Mouse (Mus musculus) myocyte (in vitro differentiated cells): ENCODE measurements at regions not wholly inside any gene's neighbourhood (a gene's known extent, or its start where the extent isn't known, plus 50 kb on each side); places are given as distances from the start of the nearest gene placed in this dataset.

ENCODE experiments used
- H3K27me3 ChIP-seq: one replicate; pipeline ENCODE4 v1.6.1; 2011; ENCODE audit not compliant: control insufficient read depth, insufficient read depth, insufficient read length
- H3K36me3 ChIP-seq: one replicate; pipeline ENCODE4 v1.6.1; 2011; ENCODE audit not compliant: control insufficient read depth, insufficient read depth
- H3K4me2 ChIP-seq: one replicate; pipeline ENCODE4 v1.6.1; 2011; ENCODE audit warnings: low read depth, control low read depth
- H3K4me3 ChIP-seq: one replicate; pipeline ENCODE4 v1.5.1; 2011; ENCODE audit warnings: mild to moderate bottlenecking, control low read depth, moderate library complexity
- H3K79me2 ChIP-seq: one replicate; pipeline ENCODE4 v1.6.1; 2011; ENCODE audit not compliant: control insufficient read depth, insufficient read depth
- H3ac ChIP-seq: one replicate; pipeline ENCODE4 v1.6.1; 2011; ENCODE audit not compliant: control insufficient read depth, insufficient read length
- CEBPB ChIP-seq: IDR thresholded peaks from 2 replicates; pipeline ENCODE4 v1.6.1; 2011; ENCODE audit warnings: mild to moderate bottlenecking, moderate library complexity; ENCODE audit not compliant: poor library complexity, insufficient read depth, severe bottlenecking
- E2F4 ChIP-seq: IDR thresholded peaks from one replicate; pipeline ENCODE4 v1.6.1; 2011; ENCODE audit warnings: mild to moderate bottlenecking, control low read depth, moderate library complexity; ENCODE audit not compliant: insufficient read depth
- MAX ChIP-seq: IDR thresholded peaks from one replicate; pipeline ENCODE4 v1.6.1; 2011; ENCODE audit warnings: low read depth, mild to moderate bottlenecking, control low read depth
- MYOD1 ChIP-seq, 3 experiments: IDR thresholded peaks; one replicate each; pipeline ENCODE4 v1.6.1; 2011; ENCODE audit warnings: control low read depth in 2 of 3, low read depth in 2 of 3, mild to moderate bottlenecking in 2 of 3, moderate library complexity in 1 of 3; ENCODE audit not compliant: insufficient read length in 2 of 3, control insufficient read depth in 1 of 3
- MYOG ChIP-seq, 3 experiments: IDR thresholded peaks; one replicate each; pipeline ENCODE4 v1.6.1; 2011; ENCODE audit warnings: control low read depth in 2 of 3, low read depth in 2 of 3, mild to moderate bottlenecking in 2 of 3; ENCODE audit not compliant: insufficient read length in 2 of 3, control insufficient read depth in 1 of 3, insufficient read depth in 1 of 3
- POLR2A ChIP-seq: IDR thresholded peaks from one replicate; pipeline ENCODE4 v1.6.1; 2011; ENCODE audit warnings: low read depth, mild to moderate bottlenecking, control low read depth, moderate library complexity; ENCODE audit not compliant: insufficient read length
- POLR2AphosphoS2 ChIP-seq: IDR thresholded peaks from one replicate; pipeline ENCODE4 v1.6.1; 2011; ENCODE audit warnings: low read depth, control low read depth; ENCODE audit not compliant: insufficient read length
- REST ChIP-seq: IDR thresholded peaks from one replicate; pipeline ENCODE4 v1.6.1; 2011; ENCODE audit warnings: mild to moderate bottlenecking, control low read depth, moderate library complexity; ENCODE audit not compliant: insufficient read depth, insufficient read length
- SRF ChIP-seq: IDR thresholded peaks from one replicate; pipeline ENCODE4 v1.6.1; 2011; ENCODE audit warnings: low read depth; ENCODE audit not compliant: control insufficient read depth, insufficient read length
- TCF12 ChIP-seq: IDR thresholded peaks from one replicate; pipeline ENCODE4 v1.6.1; 2011; ENCODE audit warnings: mild to moderate bottlenecking, control low read depth; ENCODE audit not compliant: poor library complexity, insufficient read depth, severe bottlenecking
- TCF3 ChIP-seq: IDR thresholded peaks from one replicate; pipeline ENCODE4 v1.6.1; 2011; ENCODE audit warnings: low read depth, control low read depth; ENCODE audit not compliant: insufficient read length
- USF1 ChIP-seq: IDR thresholded peaks from one replicate; pipeline ENCODE4 v1.6.1; 2011; ENCODE audit warnings: low read depth, mild to moderate bottlenecking, control low read depth, moderate library complexity

GRCm38 (mm10) chr1:73641456-73641855 is 482.8 kb downstream of the Tns1 start:
- Histone ChIP-seq H3K4me3 (no peak overlapping the region), H3K79me2 (no peaks in the 10 kb centered on the region), H3K27me3 (no peaks in the 10 kb centered on the region), H3K4me2 (no peak overlapping the region), H3ac (no peak overlapping the region), H3K36me3 (no peaks in the 10 kb centered on the region)
- TF ChIP-seq MYOG (IDR thresholded peaks at IDR 0.05; ENCODE audit: control insufficient read depth in 1 of 3, insufficient read depth in 1 of 3, insufficient read length in 2 of 3, low read depth in 2 of 3) = no peak
- no peak for TF ChIP-seq CEBPB
- TF ChIP-seq USF1 = no peak
- TF ChIP-seq TCF12 = no peak

GRCm38 (mm10) chr1:73640726-73641451 is 483.4 kb downstream of the Tns1 start:
- Histone ChIP-seq H3ac (no peak overlapping the region), H3K36me3 (no peaks in the 10 kb centered on the region), H3K79me2 (no peaks in the 10 kb centered on the region), H3K27me3 (no peaks in the 10 kb centered on the region), H3K4me3 (no peak overlapping the region), H3K4me2 (no peak overlapping the region)
- TF ChIP-seq MYOD1 (IDR thresholded peaks at IDR 0.05; ENCODE audit: control insufficient read depth in 1 of 3, insufficient read length in 2 of 3, low read depth in 2 of 3) = no peak
- no peak for TF ChIP-seq POLR2A
- TF ChIP-seq REST = no peak
- TF ChIP-seq MAX = no peak
- TF ChIP-seq POLR2AphosphoS2 = no peak
- TF ChIP-seq SRF = no peak
- no peak for TF ChIP-seq E2F4
- no peak for TF ChIP-seq MYOG (IDR thresholded peaks at IDR 0.05; ENCODE audit: control insufficient read depth in 1 of 3, insufficient read depth in 1 of 3, insufficient read length in 2 of 3, low read depth in 2 of 3)
- TF ChIP-seq USF1 = no peak
- TF ChIP-seq TCF3 = no peak
- TF ChIP-seq TCF12 = no peak
- TF ChIP-seq CEBPB = no peak

- Histone ChIP-seq H3K36me3 (no peaks in the 10 kb centered on the region), H3K4me2 (no peak overlapping the region), H3ac (no peak overlapping the region), H3K4me3 (no peak overlapping the region), H3K27me3 (no peaks in the 10 kb centered on the region), H3K79me2 (no peaks in the 10 kb centered on the region)
- no peak for TF ChIP-seq USF1
- no peak for TF ChIP-seq CEBPB
- no peak for TF ChIP-seq E2F4
- no peak for TF ChIP-seq MAX
- no peak for TF ChIP-seq TCF12
- TF ChIP-seq POLR2A = no peak
- TF ChIP-seq SRF = no peak
- TF ChIP-seq MYOG (IDR thresholded peaks at IDR 0.05; ENCODE audit: control insufficient read depth in 1 of 3, insufficient read depth in 1 of 3, insufficient read length in 2 of 3, low read depth in 2 of 3) = no peak
Observed at GRCm38 (mm10) chr1:73635709-73636108, 488.5 kb downstream of the Tns1 start.

GRCm38 (mm10) chr1:73634871-73635270 is 489.4 kb downstream of the Tns1 start:
- Histone ChIP-seq H3K36me3 (no peaks in the 10 kb centered on the region), H3K4me2 (no peak overlapping the region), H3K27me3 (no peaks in the 10 kb centered on the region), H3K4me3 (no peak overlapping the region), H3K79me2 (no peaks in the 10 kb centered on the region), H3ac (no peak overlapping the region)
- TF ChIP-seq E2F4 (no peak), MYOG (IDR thresholded peaks at IDR 0.05; ENCODE audit: control insufficient read depth in 1 of 3, insufficient read depth in 1 of 3, insufficient read length in 2 of 3, low read depth in 2 of 3) (no peak), CEBPB (no peak), POLR2A (no peak)

GRCm38 (mm10) chr1:73633071-73633470 is 491.2 kb downstream of the Tns1 start:
- H3K79me2 ChIP-seq = no peaks in the 10 kb centered on the region
- no peaks in the 10 kb centered on the region for H3K27me3 ChIP-seq
- no peak overlapping the region for H3ac ChIP-seq

GRCm38 (mm10) chr1:73630363-73630762 is 493.9 kb downstream of the Tns1 start:
- Histone ChIP-seq H3K4me3 (no peak overlapping the region), H3K4me2 (no peak overlapping the region), H3K27me3 (no peaks in the 10 kb centered on the region), H3K79me2 (no peaks in the 10 kb centered on the region), H3ac (no peak overlapping the region), H3K36me3 (no peaks in the 10 kb centered on the region)
- TF ChIP-seq REST (no peak), E2F4 (no peak), MYOG (IDR thresholded peaks at IDR 0.05; ENCODE audit: control insufficient read depth in 1 of 3, insufficient read depth in 1 of 3, insufficient read length in 2 of 3, low read depth in 2 of 3) (no peak), CEBPB (no peak)

More at GRCm38 (mm10) chr1:73633071-73633470, 491.2 kb downstream of the Tns1 start:
- Histone ChIP-seq H3K4me3 (no peak overlapping the region), H3K36me3 (no peaks in the 10 kb centered on the region), H3K4me2 (no peak overlapping the region)
- TF ChIP-seq USF1 = no peak
- no peak for TF ChIP-seq E2F4
